Mouse (Mus musculus) myocyte (in vitro differentiated cells): ENCODE measurements around the gene Ulk4.

ENCODE experiments used
- CEBPB ChIP-seq: IDR thresholded peaks from 2 replicates; pipeline ENCODE4 v1.6.1; 2011; ENCODE audit warnings: mild to moderate bottlenecking, moderate library complexity; ENCODE audit not compliant: poor library complexity, insufficient read depth, severe bottlenecking
- MAX ChIP-seq: IDR thresholded peaks from one replicate; pipeline ENCODE4 v1.6.1; 2011; ENCODE audit warnings: low read depth, mild to moderate bottlenecking, control low read depth
- MYOD1 ChIP-seq, 3 experiments: IDR thresholded peaks; one replicate each; pipeline ENCODE4 v1.6.1; 2011; ENCODE audit warnings: control low read depth in 2 of 3, low read depth in 2 of 3, mild to moderate bottlenecking in 2 of 3, moderate library complexity in 1 of 3; ENCODE audit not compliant: insufficient read length in 2 of 3, control insufficient read depth in 1 of 3
- MYOG ChIP-seq, 3 experiments: IDR thresholded peaks; one replicate each; pipeline ENCODE4 v1.6.1; 2011; ENCODE audit warnings: control low read depth in 2 of 3, low read depth in 2 of 3, mild to moderate bottlenecking in 2 of 3; ENCODE audit not compliant: insufficient read length in 2 of 3, control insufficient read depth in 1 of 3, insufficient read depth in 1 of 3
- POLR2A ChIP-seq: IDR thresholded peaks from one replicate; pipeline ENCODE4 v1.6.1; 2011; ENCODE audit warnings: low read depth, mild to moderate bottlenecking, control low read depth, moderate library complexity; ENCODE audit not compliant: insufficient read length

- no peak for TF ChIP-seq MYOD1 (IDR thresholded peaks at IDR 0.05; ENCODE audit: control insufficient read depth in 1 of 3, insufficient read length in 2 of 3, low read depth in 2 of 3)
- TF ChIP-seq CEBPB, result no peak
- TF ChIP-seq MAX, result no peak
- TF ChIP-seq MYOG (IDR thresholded peaks at IDR 0.05; ENCODE audit: control insufficient read depth in 1 of 3, insufficient read depth in 1 of 3, insufficient read length in 2 of 3, low read depth in 2 of 3), result no peak
- no peak for TF ChIP-seq POLR2A
These were observed 64.7 kb downstream of the Ulk4 start for GRCm38 (mm10) chr9:121212322-121212721.
